Mouse (Mus musculus): ENCODE data around the gene Stx16.

The Stx16 gene

DNA sequence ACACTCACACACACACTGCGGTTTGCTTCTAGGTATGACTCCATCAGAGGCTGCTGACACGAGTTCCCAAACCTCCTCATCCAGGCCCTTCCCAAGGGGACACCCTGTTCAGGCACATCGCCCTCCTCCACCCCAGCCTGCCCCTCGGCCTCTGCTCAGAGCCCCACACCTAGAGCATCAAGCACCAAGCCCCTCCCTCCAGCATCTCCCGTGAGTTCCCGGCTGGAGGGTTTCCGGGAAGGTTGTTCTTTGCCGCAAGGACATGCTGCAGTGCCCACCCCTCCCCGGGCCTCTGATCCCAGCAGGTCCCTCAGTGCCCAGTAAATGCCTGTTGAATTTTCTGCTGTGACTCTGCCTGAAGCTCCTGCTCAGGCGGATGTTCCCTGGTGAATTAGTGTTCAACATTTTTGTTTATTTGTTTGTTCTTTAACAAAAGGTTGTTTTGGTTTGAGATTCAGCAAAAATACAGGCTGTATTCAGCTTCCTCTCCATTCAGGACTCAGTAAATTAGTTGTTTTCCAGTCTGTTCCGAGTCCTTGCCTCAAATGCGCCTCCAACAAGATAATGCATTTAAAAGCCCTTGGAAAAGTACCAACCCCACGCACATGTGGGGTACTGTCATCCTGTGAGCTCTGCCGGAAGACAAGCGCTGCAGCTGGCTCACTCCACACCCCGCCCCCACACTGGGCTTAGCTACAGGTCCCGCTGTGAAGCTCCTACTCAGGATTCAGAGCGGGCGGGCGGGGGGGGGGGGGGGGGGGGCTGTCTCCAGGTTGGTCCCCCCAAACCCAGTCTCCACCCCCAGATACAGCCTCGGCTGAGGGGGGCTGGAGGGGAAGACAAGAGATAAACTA, 50.6 kb downstream of the Stx16 start:
- no peak for DNase-seq (ENCODE audit: low read depth)

DNA sequence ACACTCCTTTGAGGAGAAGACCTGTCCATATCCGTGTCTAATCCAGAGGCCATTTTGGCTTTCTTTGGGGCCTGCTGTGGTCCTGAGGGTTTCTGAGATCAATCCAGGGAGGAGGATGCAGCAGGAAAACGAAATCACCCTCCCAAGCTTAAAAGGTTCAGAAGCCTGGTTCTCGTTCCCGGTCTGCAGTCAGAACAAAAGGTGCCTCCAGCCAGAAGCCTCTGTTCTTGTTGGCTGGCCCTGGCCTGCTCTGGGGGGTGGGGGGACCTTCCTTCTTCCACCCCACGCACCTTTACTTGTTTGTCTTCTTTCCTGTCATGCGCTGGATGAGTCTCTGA, 51.2 kb downstream of the Stx16 start:
- DNase-seq (ENCODE audit: low read depth): no peak

DNA sequence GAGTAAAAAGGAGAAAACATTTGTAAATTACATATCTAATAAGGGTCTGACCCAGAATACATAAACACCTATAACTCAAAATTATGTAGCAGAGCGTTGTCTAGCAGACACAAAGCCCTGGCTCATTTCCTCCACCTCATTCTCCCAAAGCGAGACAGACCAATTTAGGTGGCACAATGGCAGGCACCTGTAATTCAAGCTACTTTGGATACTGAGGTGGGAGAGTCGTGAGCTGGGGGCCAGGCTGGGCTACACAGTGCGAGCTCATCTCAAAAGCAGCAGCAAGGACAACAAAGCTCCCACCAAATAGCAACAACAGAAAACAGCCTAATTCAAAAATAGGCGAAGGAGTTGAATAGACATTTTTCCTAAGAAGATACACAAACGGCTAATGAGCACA, 52.8 kb downstream of the Stx16 start:
- DNase-seq (ENCODE audit: low read depth): no peak

DNA sequence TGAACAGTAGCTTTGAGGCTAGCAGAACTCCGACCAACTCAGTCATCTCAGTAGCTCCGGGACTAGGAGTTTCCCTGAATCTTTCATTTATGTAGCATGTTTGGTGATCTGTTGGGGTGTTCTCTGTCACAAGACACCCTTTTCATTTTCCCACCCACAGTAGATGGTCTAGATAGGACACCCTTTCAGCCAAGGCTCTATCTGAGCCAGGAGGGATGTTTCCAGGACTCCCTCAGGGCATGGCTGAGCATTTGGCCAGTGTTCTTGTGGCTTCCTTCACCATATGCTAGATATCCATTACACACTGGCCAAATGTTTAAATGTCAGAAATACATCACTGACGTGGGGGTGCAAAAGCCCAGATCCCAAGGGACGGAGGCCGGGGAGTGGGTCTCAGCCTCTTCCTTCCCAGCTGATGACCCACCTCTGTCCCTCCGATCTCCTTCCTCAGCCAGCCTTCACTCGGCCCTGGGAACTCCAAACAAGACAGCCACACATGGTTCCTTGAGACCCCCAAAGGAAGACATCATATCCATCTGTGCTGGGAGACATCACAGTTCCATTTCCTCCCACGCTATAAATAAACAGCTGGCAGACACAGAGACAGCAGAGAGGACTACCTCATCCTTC, 54.5 kb downstream of the Stx16 start:
- no peak for DNase-seq (ENCODE audit: low read depth)

DNA sequence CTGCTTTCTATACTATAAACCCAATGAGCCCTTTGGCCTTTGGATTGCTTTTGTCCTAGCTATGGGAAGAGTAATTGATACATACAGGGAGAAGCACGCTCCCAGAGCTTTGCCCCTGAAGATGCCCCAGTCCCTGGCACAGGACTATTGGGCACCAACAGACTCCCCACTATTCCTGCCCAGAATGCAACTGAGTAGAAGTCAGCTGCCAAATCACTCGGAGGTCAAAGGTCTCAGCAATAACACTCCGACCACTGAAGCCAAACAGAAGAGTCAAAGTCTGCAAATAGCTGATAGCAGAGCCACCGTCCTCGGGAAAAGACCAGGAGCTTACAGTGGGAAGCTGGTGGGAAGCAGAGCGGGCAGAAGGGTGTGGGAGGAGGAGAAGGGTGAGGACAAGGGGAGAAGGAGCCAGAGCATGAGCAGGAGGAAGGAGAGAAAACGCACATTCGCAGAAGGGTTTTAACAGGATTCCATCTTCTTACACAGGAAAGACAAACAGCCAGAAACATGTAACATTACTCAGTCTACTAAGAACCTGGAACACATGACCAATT, 56.4 kb downstream of the Stx16 start:
- DNase-seq (ENCODE audit: low read depth): no peak

All from 416B (cell line).